Comparison of ENCODE assay signal across 24 mouse cellular contexts in the genomic region with DNA sequence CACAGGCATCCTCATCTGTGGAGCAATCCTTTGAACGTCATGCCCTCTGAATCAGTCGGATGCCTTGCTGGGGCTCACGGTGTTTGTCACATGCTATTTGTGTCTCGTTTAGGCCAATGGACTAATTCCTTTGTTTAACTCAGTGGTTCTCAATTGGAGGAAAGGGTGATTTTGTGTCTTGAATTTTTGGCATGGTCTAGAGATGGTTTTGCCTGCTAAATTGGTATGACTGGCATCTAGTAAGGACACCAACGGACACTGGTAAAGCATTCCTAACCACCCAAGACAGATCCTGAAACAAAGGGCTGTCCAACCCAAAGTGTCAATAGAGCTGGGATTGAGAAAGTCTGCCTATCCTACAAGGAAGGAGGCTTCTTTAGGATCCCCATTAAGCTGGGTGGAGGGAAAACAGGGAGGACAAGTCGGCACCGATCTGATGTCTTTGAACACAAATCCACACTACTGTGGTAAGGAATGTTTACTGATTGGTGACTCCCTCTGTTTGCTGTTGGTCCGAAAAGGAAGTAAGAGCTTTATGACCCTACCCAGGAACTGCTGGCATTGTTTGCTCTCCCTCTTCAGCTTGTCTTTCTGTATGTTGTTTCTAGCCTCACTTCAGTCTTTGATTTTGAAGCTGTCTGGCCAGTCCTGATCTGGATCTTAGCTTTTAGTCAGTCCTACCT.
DNase-seq lines count a peak whose midpoint lies in the region; ATAC-seq and TF ChIP-seq lines count a peak whose summit lies in the region.
"Had no signal": no experiment of that assay in that cellular context is flagged by ENCODE, and none has a peak within 500 bp of the region (broad histone marks: within the 10 kb centered on the region; RNA-seq: fewer than 3 reads in every experiment).

No protein-coding gene starts in this region.

- H3K4me2 ChIP-seq in intestine, embryonic 15.5 days (replicated peaks): no peak overlapping the region
- H3K4me2 ChIP-seq in intestine, postnatal 0 days (replicated peaks; ENCODE audit: low read depth): no peak overlapping the region
- H3K4me2 ChIP-seq in stomach, embryonic 15.5 days: no peak overlapping the region
- H3K4me2 ChIP-seq in forebrain, embryonic 11.5 days (ENCODE audit: low read depth, low read length, severe bottlenecking): no peak overlapping the region
- H3K4me2 ChIP-seq: embryonic facial prominence, embryonic 13.5 days; forebrain, embryonic 13.5 days; heart, embryonic 11.5 days; heart, embryonic 15.5 days; hindbrain, embryonic 13.5 days had no signal

- no peaks in the 10 kb centered on the region for H3K27me3 ChIP-seq in intestine, embryonic 15.5 days (replicated peaks)
- no peaks in the 10 kb centered on the region for H3K27me3 ChIP-seq in intestine, postnatal 0 days (replicated peaks; ENCODE audit: control insufficient read depth, insufficient read depth, low read length)
- H3K27me3 ChIP-seq in stomach, embryonic 15.5 days (replicated peaks): no peaks in the 10 kb centered on the region
- H3K27me3 ChIP-seq in forebrain, embryonic 11.5 days (ENCODE audit: control insufficient read depth, insufficient read depth, low read length): no peaks in the 10 kb centered on the region
- H3K27me3 ChIP-seq: embryonic facial prominence, embryonic 13.5 days; forebrain, embryonic 13.5 days; heart, embryonic 15.5 days; hindbrain, embryonic 13.5 days had no signal

- no peak overlapping the region for H3K4me3 ChIP-seq in intestine, embryonic 15.5 days (replicated peaks)
- no peak overlapping the region for H3K4me3 ChIP-seq in intestine, postnatal 0 days (ENCODE audit: low read depth, low read length)
- no peak overlapping the region for H3K4me3 ChIP-seq in stomach, embryonic 15.5 days (replicated peaks)
- no peak overlapping the region for H3K4me3 ChIP-seq in forebrain, embryonic 11.5 days (ENCODE audit: low read depth, low read length)
- H3K4me3 ChIP-seq: embryonic facial prominence, embryonic 13.5 days; forebrain, embryonic 13.5 days; heart, adult 2 months; heart, embryonic 15.5 days; hindbrain, embryonic 13.5 days had no signal

- WGBS in intestine, embryonic 15.5 days: 58% methylated on average over 8 of the region's 8 CpGs
- WGBS in intestine, postnatal 0 days: 56% methylated on average over 8 of the region's 8 CpGs
- WGBS in stomach, embryonic 15.5 days: 69% methylated on average over 8 of the region's 8 CpGs
- 87% methylated on average over 8 of the region's 8 CpGs for WGBS in forebrain, embryonic 11.5 days

- intact Hi-C loops in left cerebral cortex, postnatal 10 days (cut with DNase I): no loop called here

- no peaks in the 10 kb centered on the region for H3K4me1 ChIP-seq in intestine, embryonic 15.5 days (replicated peaks)
- H3K4me1 ChIP-seq in intestine, postnatal 0 days (replicated peaks; ENCODE audit: control insufficient read depth, insufficient read depth, low read length): no peaks in the 10 kb centered on the region
- H3K4me1 ChIP-seq in stomach, embryonic 15.5 days: no peaks in the 10 kb centered on the region
- no peaks in the 10 kb centered on the region for H3K4me1 ChIP-seq in forebrain, embryonic 11.5 days (replicated peaks; ENCODE audit: control insufficient read depth, insufficient read depth, low read length)
- H3K4me1 ChIP-seq: embryonic facial prominence, embryonic 13.5 days had no signal

- ATAC-seq in intestine, embryonic 15.5 days: peak; percentile 43; the same call in 1 of the 2 replicates
- no peak for ATAC-seq in intestine, postnatal 0 days
- ATAC-seq in stomach, embryonic 15.5 days (ENCODE audit: insufficient read depth, low FRiP score, low read depth): peak; percentile 58; the same call in 1 of the 2 replicates
- no peak for ATAC-seq in forebrain, embryonic 11.5 days (replicated peaks; ENCODE audit: low FRiP score)
- ATAC-seq: activated CD4-positive, CD25-positive, alpha-beta regulatory T cell, adult 4 months; CD4-positive, CD25-positive, alpha-beta regulatory T cell, adult 4 months; forebrain, embryonic 13.5 days; forebrain, postnatal 0 days had no signal

- peak; percentile 8 for DNase-seq in urinary bladder, postnatal 14 days (ENCODE audit: low spot score)
- DNase-seq in urinary bladder, postnatal 25 days (ENCODE audit: low spot score): no peak
- DNase-seq in forebrain, embryonic 11.5 days (ENCODE audit: low spot score): no peak
- DNase-seq in left cerebral cortex, postnatal 10 days (ENCODE audit: extremely low spot score in 1 of 2, low spot score in 2 of 2): no peak
- DNase-seq: adrenal gland, postnatal 14 days; B cell, adult 2 months; cerebellum, adult 18-20 months; cerebellum, adult 9-11 months; cerebellum, postnatal 36 days; forebrain, postnatal 0 days; gastrocnemius, postnatal 14 days; heart, adult 2 months; heart, postnatal 14 days had no signal

- TF ChIP-seq CTCF in intestine, postnatal 0 days (IDR thresholded peaks at IDR 0.05; ENCODE audit: low read depth): no peak

- no peak overlapping the region for H3K9ac ChIP-seq in intestine, embryonic 15.5 days
- no peak overlapping the region for H3K9ac ChIP-seq in intestine, postnatal 0 days (ENCODE audit: low read depth, low read length)
- H3K9ac ChIP-seq in stomach, embryonic 15.5 days: no peak overlapping the region
- no peak overlapping the region for H3K9ac ChIP-seq in forebrain, embryonic 11.5 days (ENCODE audit: low read length)
- H3K9ac ChIP-seq: embryonic facial prominence, embryonic 13.5 days; forebrain, embryonic 13.5 days; forebrain, postnatal 0 days; heart, embryonic 15.5 days; hindbrain, embryonic 13.5 days had no signal

- H3K36me3 ChIP-seq in intestine, embryonic 15.5 days: no peaks in the 10 kb centered on the region
- no peaks in the 10 kb centered on the region for H3K36me3 ChIP-seq in intestine, postnatal 0 days (ENCODE audit: control insufficient read depth, insufficient read depth)
- no peaks in the 10 kb centered on the region for H3K36me3 ChIP-seq in stomach, embryonic 15.5 days
- H3K36me3 ChIP-seq in forebrain, embryonic 11.5 days (ENCODE audit: control insufficient read depth, insufficient read depth, low read length): no peaks in the 10 kb centered on the region
- H3K36me3 ChIP-seq: embryonic facial prominence, embryonic 13.5 days; G1E; heart, embryonic 15.5 days; hindbrain, embryonic 13.5 days had no signal

- H3K9me3 ChIP-seq in intestine, embryonic 15.5 days: no peaks in the 10 kb centered on the region
- no peaks in the 10 kb centered on the region for H3K9me3 ChIP-seq in intestine, postnatal 0 days (ENCODE audit: control insufficient read depth)
- H3K9me3 ChIP-seq in stomach, embryonic 15.5 days: no peaks in the 10 kb centered on the region
- no peaks in the 10 kb centered on the region for H3K9me3 ChIP-seq in forebrain, embryonic 11.5 days (ENCODE audit: control insufficient read depth, low read length)
- H3K9me3 ChIP-seq: embryonic facial prominence, embryonic 13.5 days; forebrain, embryonic 13.5 days; G1E; heart, embryonic 15.5 days; hindbrain, embryonic 13.5 days had no signal

- no peak overlapping the region for H3K27ac ChIP-seq in intestine, embryonic 15.5 days
- H3K27ac ChIP-seq in intestine, postnatal 0 days (ENCODE audit: low read depth, low read length): no peak overlapping the region
- no peak overlapping the region; the same call in 1 of the 2 replicates for H3K27ac ChIP-seq in stomach, embryonic 15.5 days
- H3K27ac ChIP-seq in forebrain, embryonic 11.5 days (ENCODE audit: low read depth, low read length): no peak overlapping the region
- H3K27ac ChIP-seq: embryonic facial prominence, embryonic 13.5 days; forebrain, embryonic 13.5 days; heart, adult 2 months; heart, embryonic 15.5 days; hindbrain, embryonic 13.5 days had no signal

Comparison
In these comparisons a context has a peak if more than half of its experiments do, and no peak if none do; other contexts are left out.
1. ATAC-seq: peak in intestine, embryonic 15.5 days (single experiment) and stomach, embryonic 15.5 days (single experiment); none in intestine, postnatal 0 days (single experiment) and forebrain, embryonic 11.5 days (single experiment).